Mouse (Mus musculus) erythroblast, embryonic 14.5 days (primary cell): ENCODE measurements around the gene Ptrh1.

Experiments
- GATA1 ChIP-seq: IDR thresholded peaks from 2 replicates; pipeline ENCODE4 v1.6.1; 2012; ENCODE audit warnings: low read length, inconsistent platforms, mixed read lengths
- TAL1 ChIP-seq: IDR thresholded peaks from 3 replicates; pipeline ENCODE4 v1.6.1; 2012; ENCODE audit warnings: low read length, inconsistent platforms, mixed read lengths

DNA sequence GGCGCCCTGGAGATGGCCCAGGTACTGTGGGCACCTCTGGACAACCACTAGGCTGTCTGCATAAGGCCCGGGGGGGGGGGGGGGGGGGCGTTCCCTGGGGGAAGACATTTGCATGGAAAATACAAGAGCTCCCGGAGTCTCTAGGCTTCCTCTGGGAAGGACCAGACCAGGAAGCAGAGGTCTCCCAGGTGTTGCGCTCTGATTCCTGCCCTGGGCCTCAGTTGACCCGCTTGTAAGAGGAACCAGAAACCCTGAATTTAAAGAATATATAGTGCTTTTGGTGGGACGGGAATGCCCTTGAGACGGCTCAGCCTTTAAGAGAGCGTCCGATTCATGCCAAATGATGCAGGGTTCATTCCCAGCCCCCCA, 23.9 kb upstream of the Ptrh1 start:
- TF ChIP-seq TAL1, result no peak
- no peak for TF ChIP-seq GATA1
